Mouse (Mus musculus): Measurements from ENCODE around the gene Lgmn. TPM values are rescaled to one million over a fixed set of nuclear protein-coding genes. Genes with fewer than 3 reads are reported as not detected.

Gene Lgmn
- polyA plus RNA-seq, 1 experiment, result 73.8 TPM

GRCm38 (mm10) chr12:102423625-102424024 is 16.0 kb downstream of the Lgmn start:
- Histone ChIP-seq H3K4me3 (ENCODE audit: insufficient read depth, low read length) (no peak overlapping the region), H3K27ac (ENCODE audit: insufficient read depth, low read length) (no peak overlapping the region), H3K4me1 (ENCODE audit: control insufficient read depth, insufficient read depth, low read length) (no peaks in the 10 kb centered on the region; the same call in 1 of the 2 replicates)
- TF ChIP-seq POLR2A (IDR thresholded peaks at IDR 0.05; ENCODE audit: low read depth, low read length) (no peak), CTCF (IDR thresholded peaks at IDR 0.05; ENCODE audit: borderline replicate concordance, insufficient read depth, low read length) (no peak)

- Histone ChIP-seq H3K4me1 (ENCODE audit: control insufficient read depth, insufficient read depth, low read length) (no peaks in the 10 kb centered on the region; the same call in 1 of the 2 replicates), H3K4me3 (ENCODE audit: insufficient read depth, low read length) (no peak overlapping the region), H3K27ac (ENCODE audit: insufficient read depth, low read length) (0 out of 2 replicates have a peak overlapping the region, but pooled peaks have one; percentile 32)
- TF ChIP-seq POLR2A (IDR thresholded peaks at IDR 0.05; ENCODE audit: low read depth, low read length) (no peak), CTCF (IDR thresholded peaks at IDR 0.05; ENCODE audit: borderline replicate concordance, insufficient read depth, low read length) (no peak)
Observed at GRCm38 (mm10) chr12:102422623-102423320, 16.8 kb downstream of the Lgmn start.

- no peak overlapping the region for H3K4me3 ChIP-seq (ENCODE audit: insufficient read depth, low read length)
- TF ChIP-seq POLR2A (IDR thresholded peaks at IDR 0.05; ENCODE audit: low read depth, low read length) (no peak), CTCF (IDR thresholded peaks at IDR 0.05; ENCODE audit: borderline replicate concordance, insufficient read depth, low read length) (no peak)
- no peaks in the 10 kb centered on the region; the same call in 1 of the 2 replicates for H3K4me1 ChIP-seq (ENCODE audit: control insufficient read depth, insufficient read depth, low read length)
- peak overlapping the region; percentile 32; the same call in 1 of the 2 replicates for H3K27ac ChIP-seq (ENCODE audit: insufficient read depth, low read length)
Observed at GRCm38 (mm10) chr12:102422065-102422464, 17.5 kb downstream of the Lgmn start.

- Histone ChIP-seq H3K4me3 (ENCODE audit: insufficient read depth, low read length) (no peak overlapping the region), H3K4me1 (ENCODE audit: control insufficient read depth, insufficient read depth, low read length) (peaks cover 4% of the 10 kb centered on the region; the same call in 1 of the 2 replicates), H3K27ac (ENCODE audit: insufficient read depth, low read length) (no peak overlapping the region)
- TF ChIP-seq CTCF (IDR thresholded peaks at IDR 0.05; ENCODE audit: borderline replicate concordance, insufficient read depth, low read length), result no peak
- no peak for TF ChIP-seq POLR2A (IDR thresholded peaks at IDR 0.05; ENCODE audit: low read depth, low read length)
Observed at GRCm38 (mm10) chr12:102420168-102420890, 19.3 kb downstream of the Lgmn start.

- peak overlapping the region; percentile 25 for H3K27ac ChIP-seq (ENCODE audit: insufficient read depth, low read length)
- peaks cover 4% of the 10 kb centered on the region; the same call in 1 of the 2 replicates for H3K4me1 ChIP-seq (ENCODE audit: control insufficient read depth, insufficient read depth, low read length)
- no peak for TF ChIP-seq POLR2A (IDR thresholded peaks at IDR 0.05; ENCODE audit: low read depth, low read length)
- H3K4me3 ChIP-seq (ENCODE audit: insufficient read depth, low read length), result no peak overlapping the region
Observed at GRCm38 (mm10) chr12:102419544-102419943, 20.1 kb downstream of the Lgmn start.

GRCm38 (mm10) chr12:102417701-102418100 is 21.9 kb downstream of the Lgmn start:
- Histone ChIP-seq H3K4me3 (ENCODE audit: insufficient read depth, low read length) (no peak overlapping the region), H3K4me1 (ENCODE audit: control insufficient read depth, insufficient read depth, low read length) (peaks cover 4% of the 10 kb centered on the region; the same call in 1 of the 2 replicates), H3K27ac (ENCODE audit: insufficient read depth, low read length) (no peak overlapping the region)
- no peak for TF ChIP-seq POLR2A (IDR thresholded peaks at IDR 0.05; ENCODE audit: low read depth, low read length)
- no peak for TF ChIP-seq CTCF (IDR thresholded peaks at IDR 0.05; ENCODE audit: borderline replicate concordance, insufficient read depth, low read length)

- TF ChIP-seq CTCF (IDR thresholded peaks at IDR 0.05; ENCODE audit: borderline replicate concordance, insufficient read depth, low read length), result no peak
- no peak for TF ChIP-seq POLR2A (IDR thresholded peaks at IDR 0.05; ENCODE audit: low read depth, low read length)
- H3K4me3 ChIP-seq (ENCODE audit: insufficient read depth, low read length), result no peak overlapping the region
- no peak overlapping the region for H3K27ac ChIP-seq (ENCODE audit: insufficient read depth, low read length)
- H3K4me1 ChIP-seq (ENCODE audit: control insufficient read depth, insufficient read depth, low read length), result peaks cover 4% of the 10 kb centered on the region; the same call in 1 of the 2 replicates
Observed at GRCm38 (mm10) chr12:102416955-102417510, 22.6 kb downstream of the Lgmn start.

- Histone ChIP-seq H3K4me3 (ENCODE audit: insufficient read depth, low read length) (no peak overlapping the region), H3K27ac (ENCODE audit: insufficient read depth, low read length) (peak overlapping the region; percentile 8; the same call in 1 of the 2 replicates), H3K4me1 (ENCODE audit: control insufficient read depth, insufficient read depth, low read length) (peaks cover 4% of the 10 kb centered on the region; the same call in 1 of the 2 replicates)
- TF ChIP-seq CTCF (IDR thresholded peaks at IDR 0.05; ENCODE audit: borderline replicate concordance, insufficient read depth, low read length), result no peak
- no peak for TF ChIP-seq POLR2A (IDR thresholded peaks at IDR 0.05; ENCODE audit: low read depth, low read length)
Observed at GRCm38 (mm10) chr12:102416391-102416837, 23.2 kb downstream of the Lgmn start.

GRCm38 (mm10) chr12:102414686-102415085 is 24.9 kb downstream of the Lgmn start:
- no peak overlapping the region for H3K4me3 ChIP-seq (ENCODE audit: insufficient read depth, low read length)
- H3K27ac ChIP-seq (ENCODE audit: insufficient read depth, low read length), result no peak overlapping the region
- no peak for TF ChIP-seq POLR2A (IDR thresholded peaks at IDR 0.05; ENCODE audit: low read depth, low read length)
- no peak for TF ChIP-seq CTCF (IDR thresholded peaks at IDR 0.05; ENCODE audit: borderline replicate concordance, insufficient read depth, low read length)

More at GRCm38 (mm10) chr12:102414686-102415085, 24.9 kb downstream of the Lgmn start:
- peaks cover 4% of the 10 kb centered on the region; the same call in 1 of the 2 replicates for H3K4me1 ChIP-seq (ENCODE audit: control insufficient read depth, insufficient read depth, low read length)
